Mouse (Mus musculus) G1E (cell line): ENCODE measurements around the gene Clcn7.

Source experiments
- CTCF ChIP-seq: IDR thresholded peaks from 2 replicates; pipeline ENCODE4 v1.5.1; 2012; ENCODE audit warnings: low read depth, low read length, inconsistent platforms, mixed read lengths
- GATA1 ChIP-seq: IDR thresholded peaks from 2 replicates; pipeline ENCODE4 v1.6.1; 2012; ENCODE audit warnings: borderline replicate concordance, low read length, inconsistent platforms, mixed read lengths
- GATA2 ChIP-seq: IDR thresholded peaks from 2 replicates; pipeline ENCODE4 v1.6.1; 2012; ENCODE audit warnings: low read depth, low read length, inconsistent platforms, borderline replicate concordance
- POLR2AphosphoS5 ChIP-seq: IDR thresholded peaks from 2 replicates; pipeline ENCODE4 v1.6.1; 2012; ENCODE audit warnings: low read depth, low read length, inconsistent platforms; ENCODE audit not compliant: insufficient replicate concordance
- TAL1 ChIP-seq: conservative IDR thresholded peaks from 2 replicates; pipeline ENCODE4 v1.6.1; 2012; ENCODE audit warnings: low read depth, low read length, inconsistent platforms, mixed read lengths

- no peak for TF ChIP-seq CTCF
- TF ChIP-seq TAL1 = no peak
- TF ChIP-seq GATA1 = no peak
- no peak for TF ChIP-seq GATA2
- no peak for TF ChIP-seq POLR2AphosphoS5
Measured at GRCm38 (mm10) chr17:25187784-25188149, 54.6 kb downstream of the Clcn7 start.
